Mouse (Mus musculus) megakaryocyte, embryonic 14.5 days (primary cell): ENCODE results near the gene Pde6h.

Source experiments
- FLI1 ChIP-seq: IDR thresholded peaks from 2 replicates; pipeline ENCODE4 v1.6.1; 2012; ENCODE audit warnings: low read length, inconsistent platforms, mixed read lengths
- GATA1 ChIP-seq: IDR thresholded peaks from 3 replicates; pipeline ENCODE4 v1.6.1; 2012; ENCODE audit warnings: mixed read lengths, low read length, inconsistent platforms, borderline replicate concordance

- TF ChIP-seq GATA1 (no peak), FLI1 (no peak)
Observed at GRCm38 (mm10) chr6:136889067-136889466, 34.6 kb upstream of the Pde6h start.
